Mouse (Mus musculus): ENCODE measurements around the gene Sbk1. TPM values are rescaled to one million over a fixed set of nuclear protein-coding genes. Genes with fewer than 3 reads are reported as not detected.
"Not testable (repeated sequence)": the region's sequence is repeated elsewhere in the genome, so short reads cannot be mapped to it uniquely, and the experiment has no call there.

The Sbk1 gene
- total RNA-seq, 2 experiments from 2014 or later: 22.2 to 25.0 TPM

GRCm38 (mm10) chr7:126263964-126264363, 8.5 kb upstream of the Sbk1 start:
- DNase-seq: no peak

GRCm38 (mm10) chr7:126265949-126266348, 6.5 kb upstream of the Sbk1 start:
- peak; percentile 59 for DNase-seq

GRCm38 (mm10) chr7:126266372-126266870, 6.0 kb upstream of the Sbk1 start:
- no peak for DNase-seq

GRCm38 (mm10) chr7:126267606-126268005, 4.8 kb upstream of the Sbk1 start:
- DNase-seq: no peak

- DNase-seq: no peak
Observed at GRCm38 (mm10) chr7:126272770-126273311, 422 bp downstream of the Sbk1 start.

- no peak for DNase-seq
Observed at GRCm38 (mm10) chr7:126273351-126274042, 1.1 kb downstream of the Sbk1 start.

DNA sequence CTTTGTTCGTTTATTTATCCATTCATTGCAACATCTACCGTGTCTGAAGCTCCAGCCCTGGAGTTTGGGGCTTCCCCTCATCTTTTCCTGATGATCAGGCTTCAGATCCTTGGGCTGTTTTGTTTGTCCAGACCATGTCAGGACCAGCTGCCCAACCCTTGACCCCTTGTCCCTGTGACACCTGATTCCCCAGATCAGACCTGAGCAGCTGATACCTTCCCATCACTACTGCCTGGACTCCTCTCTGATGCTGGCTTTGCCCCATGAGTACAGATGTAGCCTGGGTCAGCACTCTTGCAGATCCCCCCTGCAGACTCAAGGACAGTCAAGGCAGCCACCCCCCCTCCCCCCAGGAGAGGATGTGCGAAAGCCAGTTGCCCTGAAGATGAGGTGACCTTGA, 1.7 kb downstream of the Sbk1 start:
- DNase-seq: no peak

DNA sequence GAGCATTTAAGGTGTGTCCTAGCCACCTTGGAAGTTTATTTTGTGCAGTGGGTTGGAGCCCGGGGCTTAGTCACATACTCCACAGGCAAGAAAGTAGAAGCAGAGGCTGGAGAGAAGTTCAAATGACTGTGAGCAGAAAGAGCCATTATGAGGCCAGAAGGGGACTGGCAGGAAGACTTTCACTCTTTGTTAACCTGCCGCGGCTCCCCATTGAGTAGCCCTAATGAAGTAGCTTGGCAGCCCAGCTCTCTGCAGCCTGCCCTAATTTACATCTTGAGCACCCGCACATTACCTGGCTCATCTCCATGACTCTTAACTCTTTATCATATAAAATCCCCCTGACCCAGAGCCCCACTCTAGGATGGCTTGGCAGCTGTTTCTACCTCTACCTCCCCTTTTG, 2.2 kb downstream of the Sbk1 start:
- DNase-seq: no peak

DNA sequence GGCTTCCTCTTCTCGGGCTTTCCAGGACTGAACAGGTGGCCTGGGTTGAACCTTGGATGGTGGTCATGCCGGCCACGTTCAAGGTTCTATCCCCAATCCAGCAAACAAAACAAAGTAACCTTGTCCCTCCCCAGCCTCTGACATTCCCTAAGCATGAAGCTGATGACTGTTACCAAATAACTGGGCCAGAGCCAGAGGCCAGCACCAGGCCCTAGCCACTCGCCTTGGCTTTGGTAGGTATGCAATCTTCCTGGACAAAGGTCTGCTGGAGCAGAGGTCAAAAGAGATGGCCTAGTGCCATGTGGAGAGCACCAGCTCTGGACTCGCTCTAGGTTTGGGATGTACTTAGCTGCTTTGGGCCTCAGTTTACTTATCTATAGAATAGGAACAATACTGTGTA, 3.3 kb downstream of the Sbk1 start:
- no peak for DNase-seq

GRCm38 (mm10) chr7:126276297-126276696, 3.9 kb downstream of the Sbk1 start:
- DNase-seq: no peak

DNA sequence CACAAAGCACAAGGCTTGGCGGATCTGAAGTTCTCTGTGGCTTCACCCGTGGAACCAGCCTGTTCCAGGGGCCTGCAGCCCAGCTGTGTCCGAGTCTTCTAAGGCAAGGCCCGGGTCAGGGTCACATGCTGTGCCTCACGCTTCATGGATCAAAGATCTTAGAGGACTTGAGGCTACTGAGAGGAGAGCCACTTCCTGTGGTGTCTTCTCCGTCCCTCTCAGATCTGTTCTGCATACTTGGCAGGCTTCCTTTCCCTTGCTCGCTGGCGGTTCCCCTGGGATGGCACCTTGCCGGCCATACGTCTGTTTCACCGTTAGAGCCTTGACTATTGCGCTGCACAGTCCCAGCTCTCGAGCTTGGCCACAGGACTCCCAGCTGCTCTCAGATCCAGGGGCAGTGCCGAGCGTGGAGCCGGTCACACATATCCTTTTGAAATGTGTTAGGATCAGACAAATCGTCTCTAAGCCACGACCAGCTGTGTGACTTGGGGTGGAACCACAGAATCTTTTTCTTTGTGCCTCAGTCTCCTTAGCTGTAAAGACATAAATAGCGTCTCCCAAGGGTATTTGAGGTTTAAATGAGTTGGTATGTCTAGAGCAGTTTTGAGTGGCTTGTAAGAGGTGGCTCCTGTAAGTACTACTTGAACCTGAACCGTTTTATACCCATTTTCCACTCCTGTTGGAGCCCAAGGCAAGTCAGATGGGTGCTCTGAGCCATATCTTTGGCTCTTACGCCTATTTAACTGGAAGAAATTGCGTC, 5.3 kb downstream of the Sbk1 start:
- no peak for DNase-seq

DNA sequence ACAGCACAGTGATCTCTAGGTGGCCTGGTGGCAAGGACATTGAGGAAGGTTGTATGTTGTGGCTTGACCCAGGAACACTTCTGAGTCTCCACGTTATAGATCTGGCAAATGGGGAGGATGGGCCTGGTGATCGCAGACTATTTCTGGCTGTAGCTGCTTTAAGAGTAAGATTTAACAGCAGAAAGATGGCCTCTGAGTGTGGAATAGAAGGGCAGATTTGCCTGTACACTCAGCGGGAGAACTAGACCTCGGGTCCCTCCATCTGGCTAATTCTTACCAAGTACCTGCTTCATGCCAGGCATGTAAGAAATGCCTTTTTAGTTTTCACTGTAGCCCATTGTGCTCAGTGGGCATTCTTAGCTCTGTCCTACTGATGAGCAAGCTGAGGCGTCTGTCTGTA, 6.4 kb downstream of the Sbk1 start:
- DNase-seq: no peak

- no peak for DNase-seq
Observed at GRCm38 (mm10) chr7:126279774-126280482, 7.5 kb downstream of the Sbk1 start.

GRCm38 (mm10) chr7:126280696-126281095, 8.3 kb downstream of the Sbk1 start:
- no peak for DNase-seq

- DNase-seq: no peak
Observed at GRCm38 (mm10) chr7:126281876-126282682, 9.7 kb downstream of the Sbk1 start.

DNA sequence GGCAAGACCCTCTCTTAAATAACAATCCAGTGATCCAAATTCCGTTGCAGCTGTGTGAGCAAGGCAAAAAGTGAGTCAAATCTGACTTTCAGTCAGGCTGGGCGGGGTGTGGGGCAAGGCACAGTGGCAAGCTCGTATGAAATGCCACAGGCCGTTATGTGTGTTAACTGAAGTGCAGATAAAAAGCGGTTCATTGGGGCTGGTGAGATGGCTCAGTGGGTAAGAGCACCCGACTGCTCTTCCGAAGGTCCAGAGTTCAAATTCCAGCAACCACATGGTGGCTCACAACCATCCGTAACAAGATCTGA, 10.2 kb downstream of the Sbk1 start:
- not testable (repeated sequence) for DNase-seq

DNA sequence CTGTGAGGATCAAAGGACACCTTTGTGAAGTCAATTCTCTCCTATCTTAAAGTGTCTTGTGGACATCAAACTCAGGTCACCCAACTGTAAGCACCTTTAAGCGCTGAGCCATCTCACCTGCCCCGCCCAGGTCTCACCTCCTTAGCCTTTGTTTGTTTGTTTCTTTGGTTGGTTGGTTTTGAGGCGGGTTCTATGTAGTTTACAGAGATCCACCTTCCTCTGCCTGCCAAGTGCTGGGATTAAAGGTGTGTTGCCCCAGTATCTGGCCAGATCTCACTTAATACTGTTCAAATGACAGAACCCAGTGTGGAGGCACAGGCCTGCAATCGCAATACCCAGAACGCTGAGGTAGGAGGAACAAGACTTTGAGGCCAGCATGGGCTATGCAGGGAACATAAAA, 11.6 kb downstream of the Sbk1 start:
- no peak for DNase-seq

DNA sequence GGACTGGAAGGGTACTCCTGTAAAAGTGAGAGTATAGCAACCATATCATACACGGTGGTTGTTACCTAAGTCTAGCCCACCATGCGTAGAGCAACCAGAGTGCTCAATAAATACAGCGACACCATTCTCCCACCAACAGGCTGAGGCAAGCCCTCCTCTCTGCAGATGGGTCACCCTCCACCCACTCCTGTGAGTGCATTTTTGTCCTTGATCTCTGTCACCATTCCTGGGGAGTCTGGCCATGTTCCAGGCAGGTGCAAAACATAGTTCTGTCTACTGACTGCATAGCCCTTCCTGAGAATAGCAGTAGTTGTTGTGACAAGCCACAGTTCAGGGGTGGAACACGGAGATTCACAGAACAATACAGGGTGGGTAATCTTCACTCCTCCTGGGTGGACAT, 12.0 kb downstream of the Sbk1 start:
- DNase-seq: no peak

GRCm38 (mm10) chr7:126284865-126285264, 12.4 kb downstream of the Sbk1 start:
- DNase-seq: no peak

- peak; percentile 64 for DNase-seq
Observed at GRCm38 (mm10) chr7:126285293-126286211, 13.1 kb downstream of the Sbk1 start.

DNA sequence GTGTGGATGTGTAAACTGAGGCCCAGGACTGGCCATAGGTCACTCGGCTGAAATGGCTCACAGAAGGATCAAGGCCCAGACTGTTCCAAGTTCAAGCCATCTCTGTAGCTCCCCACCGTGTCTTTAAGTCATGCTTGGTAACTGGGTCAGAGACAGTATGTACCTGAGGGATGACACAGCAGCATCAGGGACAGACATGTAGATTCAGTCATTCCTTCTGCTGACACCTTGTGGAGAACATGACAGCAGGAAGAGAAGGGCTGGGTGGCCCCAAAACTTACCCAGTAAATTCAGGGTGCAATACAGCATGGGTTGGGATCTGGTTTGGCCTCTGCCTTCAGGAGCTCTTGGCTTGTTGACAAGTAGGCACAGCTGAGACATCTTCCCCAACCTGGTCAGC, 13.9 kb downstream of the Sbk1 start:
- DNase-seq: no peak
